Mouse (Mus musculus) ES-E14 (cell line): Measurements from ENCODE around the gene Cyth1. TPM values are rescaled to one million over a fixed set of nuclear protein-coding genes. Genes with fewer than 3 reads are reported as not detected.

Source experiments
- DNase-seq: peaks from one replicate; pipeline ENCODE4 v3.0.0-alpha.2; 2013; ENCODE audit warnings: low read depth, low spot score
- H3K27ac ChIP-seq: 2 replicates; pipeline ENCODE4 v1.5.1; 2012; ENCODE audit warnings: low read depth, mild to moderate bottlenecking, low read length, moderate library complexity, mixed read lengths; ENCODE audit not compliant: poor library complexity, insufficient read depth, severe bottlenecking
- H3K36me3 ChIP-seq: 2 replicates; pipeline ENCODE4 v1.6.1; 2012; ENCODE audit warnings: mild to moderate bottlenecking, low read length, moderate library complexity, mixed read lengths; ENCODE audit not compliant: control insufficient read depth, poor library complexity, insufficient read depth, severe bottlenecking
- H3K4me1 ChIP-seq, 2 experiments: fragments of 150-350 bp in 1 of 2; sonication (generic) in 1 of 2; 2 replicates each; pipeline ENCODE4 v1.6.1; 2012; ENCODE audit warnings: low read length in 2 of 2, mild to moderate bottlenecking in 1 of 2, mixed read lengths in 1 of 2; ENCODE audit not compliant: control insufficient read depth in 2 of 2, insufficient read depth in 2 of 2, poor library complexity in 1 of 2
- H3K4me3 ChIP-seq, 2 experiments: fragments of 150-350 bp in 1 of 2; sonication (generic) in 1 of 2; 2 replicates each; pipeline ENCODE4 v1.5.1; 2012; ENCODE audit warnings: low read length in 2 of 2, low read depth in 1 of 2, mild to moderate bottlenecking in 1 of 2, mixed read lengths in 1 of 2; ENCODE audit not compliant: insufficient read depth in 1 of 2, poor library complexity in 1 of 2, severe bottlenecking in 1 of 2
- H3K9ac ChIP-seq: 2 replicates; pipeline ENCODE4 v1.6.1; 2012; ENCODE audit warnings: low read depth, mild to moderate bottlenecking, low read length, mixed read lengths; ENCODE audit not compliant: poor library complexity, insufficient read depth, severe bottlenecking
- H3K9me3 ChIP-seq: fragments of 150-350 bp; sonication (generic); 2 replicates; pipeline ENCODE4 v1.6.1; 2012; ENCODE audit warnings: low read depth, mild to moderate bottlenecking, low read length; ENCODE audit not compliant: control insufficient read depth, insufficient read depth
- CHD2 ChIP-seq: IDR thresholded peaks from 2 replicates; pipeline ENCODE4 v1.6.1; 2014; ENCODE audit warnings: mild to moderate bottlenecking, low read depth, low read length, inconsistent platforms
- HCFC1 ChIP-seq: IDR thresholded peaks from 2 replicates; pipeline ENCODE4 v1.6.1; 2012; ENCODE audit warnings: low read length, inconsistent platforms, borderline replicate concordance; ENCODE audit not compliant: insufficient read depth
- MAFK ChIP-seq: IDR thresholded peaks from 2 replicates; pipeline ENCODE4 v1.6.1; 2014; ENCODE audit warnings: mild to moderate bottlenecking, low read depth, low read length, inconsistent platforms; ENCODE audit not compliant: insufficient read depth
- ZC3H11A ChIP-seq: IDR thresholded peaks from 2 replicates; pipeline ENCODE4 v1.6.1; 2012; ENCODE audit warnings: low read depth, mild to moderate bottlenecking, inconsistent platforms, low read length, borderline replicate concordance
- ZNF384 ChIP-seq: IDR thresholded peaks from 2 replicates; pipeline ENCODE4 v1.6.1; 2012; ENCODE audit warnings: low read depth, low read length, inconsistent platforms
- in situ Hi-C, 2 experiments: fragments of 600-800 bp; cut with MboI; formaldehyde crosslinking; loops; one replicate each; pipeline ENCODE4 v1.15.1; 2025; ENCODE audit warnings: low sequenced_read_pairs in 2 of 2, inconsistent platforms in 1 of 2; ENCODE audit not compliant: unreplicated experiment in 2 of 2
- total RNA-seq: library from RNA; depleted of rRNA; stranded (reverse); fragments of 300-350 nt; gene quantifications from 2 replicates; pipeline ENCODE4 v1.2.3, GENCODE M21; 2012

Gene Cyth1
- total RNA-seq, 1 experiment, result 6.3 TPM

DNA sequence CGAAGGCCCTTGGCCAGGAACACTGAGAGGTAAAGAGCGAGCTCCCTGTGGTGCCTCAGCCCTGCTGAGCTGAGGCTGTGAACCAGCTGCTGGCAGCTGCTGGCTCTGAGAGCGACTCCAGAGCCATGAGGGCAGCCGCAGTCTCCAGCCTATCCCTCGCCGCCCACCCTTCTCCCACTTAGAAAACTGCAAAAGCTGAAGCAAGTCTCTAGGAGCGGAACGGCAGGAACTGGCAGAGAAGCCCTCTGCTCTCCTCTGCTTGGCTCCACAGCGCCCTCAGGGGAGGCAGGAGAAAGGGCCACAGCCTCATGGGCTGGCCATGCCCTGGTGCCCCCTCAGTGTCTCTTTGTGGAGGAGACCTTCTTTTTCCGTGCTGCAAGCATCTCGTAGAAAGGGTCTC is 82.7 kb downstream of the Cyth1 start:
- TF ChIP-seq MAFK (no peak), ZC3H11A (no peak), ZNF384 (no peak), HCFC1 (no peak)
- H3K27ac ChIP-seq, result no peak overlapping the region
- H3K4me1 ChIP-seq, result no peaks in the 10 kb centered on the region
- DNase-seq, result no peak
- no peaks in the 10 kb centered on the region for H3K9me3 ChIP-seq
- in situ Hi-C loops, result no loop called here
- H3K4me3 ChIP-seq, result no peak overlapping the region
- no peaks in the 10 kb centered on the region for H3K36me3 ChIP-seq
- no peak overlapping the region for H3K9ac ChIP-seq

GRCm38 (mm10) chr11:118164566-118164965 is 83.8 kb downstream of the Cyth1 start:
- in situ Hi-C loops, result no loop called here
- H3K4me1 ChIP-seq, result no peaks in the 10 kb centered on the region
- no peak overlapping the region for H3K4me3 ChIP-seq
- DNase-seq, result no peak
- H3K36me3 ChIP-seq, result no peaks in the 10 kb centered on the region
- no peak overlapping the region for H3K27ac ChIP-seq
- H3K9ac ChIP-seq, result no peak overlapping the region
- no peaks in the 10 kb centered on the region for H3K9me3 ChIP-seq
- no peak for TF ChIP-seq MAFK
- TF ChIP-seq ZC3H11A, result no peak

DNA sequence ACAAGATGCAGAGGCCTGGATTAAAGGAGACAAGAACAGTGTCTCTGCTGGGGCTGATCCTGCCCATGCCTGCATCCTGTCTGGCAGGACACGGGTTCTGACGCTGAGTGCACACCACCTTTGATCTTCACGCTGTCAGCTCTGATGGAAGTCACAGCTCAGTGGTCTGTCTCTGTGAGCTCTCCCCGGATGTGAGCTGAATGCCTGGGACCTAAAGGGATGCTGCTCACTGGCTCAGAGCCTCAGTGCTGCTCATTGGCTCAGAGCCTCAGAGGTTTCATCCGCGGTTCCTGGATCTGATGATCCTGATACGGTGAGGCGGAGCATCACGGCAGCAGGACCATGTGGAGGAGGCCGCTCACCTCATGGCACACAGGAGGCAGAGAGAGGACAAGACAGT is 86.1 kb downstream of the Cyth1 start:
- H3K27ac ChIP-seq, result no peak overlapping the region
- H3K36me3 ChIP-seq, result no peaks in the 10 kb centered on the region
- H3K4me1 ChIP-seq, result no peaks in the 10 kb centered on the region
- H3K4me3 ChIP-seq, result no peak overlapping the region
- DNase-seq, result no peak
- no peaks in the 10 kb centered on the region for H3K9me3 ChIP-seq
- in situ Hi-C loops, result no loop called here
- no peak overlapping the region for H3K9ac ChIP-seq
- TF ChIP-seq MAFK (no peak), HCFC1 (no peak), ZC3H11A (no peak), ZNF384 (no peak), CHD2 (no peak)

- Histone ChIP-seq H3K36me3 (no peaks in the 10 kb centered on the region), H3K4me3 (no peak overlapping the region), H3K9me3 (no peaks in the 10 kb centered on the region), H3K27ac (no peak overlapping the region), H3K4me1 (no peaks in the 10 kb centered on the region), H3K9ac (no peak overlapping the region)
- no peak for DNase-seq
- TF ChIP-seq MAFK (no peak), ZC3H11A (no peak), HCFC1 (no peak), ZNF384 (no peak), CHD2 (no peak)
- in situ Hi-C loops, result no loop called here
Measured at GRCm38 (mm10) chr11:118161240-118161639, 87.2 kb downstream of the Cyth1 start.

DNA sequence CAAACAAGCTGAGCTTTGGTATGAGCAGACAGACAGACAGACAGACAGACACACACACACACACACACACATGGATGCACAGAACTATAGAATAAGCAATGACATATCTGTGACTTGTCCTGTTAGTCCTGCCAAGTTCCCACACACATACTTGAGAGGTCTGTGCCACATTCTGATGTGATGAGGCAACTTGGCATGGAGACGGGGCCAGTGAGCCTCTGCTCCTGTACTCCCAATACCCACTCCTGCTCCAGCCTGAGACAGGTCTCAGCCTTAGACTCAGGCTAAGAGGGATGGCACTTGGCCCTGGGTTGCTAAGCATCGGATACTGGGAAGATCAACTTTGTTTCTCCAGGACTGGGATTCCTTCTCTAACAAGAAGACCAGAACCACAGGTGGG is 87.6 kb downstream of the Cyth1 start:
- TF ChIP-seq HCFC1, result no peak
- TF ChIP-seq MAFK, result no peak
- no peak for TF ChIP-seq ZNF384
- in situ Hi-C loops, result no loop called here
- no peaks in the 10 kb centered on the region for H3K36me3 ChIP-seq
- H3K4me3 ChIP-seq, result no peak overlapping the region
- H3K4me1 ChIP-seq, result no peaks in the 10 kb centered on the region
- no peak overlapping the region for H3K9ac ChIP-seq
- H3K9me3 ChIP-seq, result no peaks in the 10 kb centered on the region
- no peak for DNase-seq
- H3K27ac ChIP-seq, result no peak overlapping the region
